Mouse (Mus musculus): Measurements from ENCODE around the gene Dnmt1. TPM values are rescaled to one million over a fixed set of nuclear protein-coding genes. Genes with fewer than 3 reads are reported as not detected.

The Dnmt1 gene
- total and polyA plus RNA-seq, 3 experiments, result 9.1 to 11.6 (median 11.1) TPM

- intact Hi-C loops (cut with DNase I), result no loop called here
- no peak for DNase-seq
- no peaks in the 10 kb centered on the region for H3K27me3 ChIP-seq (ENCODE audit: control insufficient read depth, insufficient read depth, low read length)
- TF ChIP-seq EP300 (IDR thresholded peaks at IDR 0.05; ENCODE audit: insufficient read depth, low read depth, low read length) (no peak), CTCF (IDR thresholded peaks at IDR 0.05) (no peak), POLR2A (IDR thresholded peaks at IDR 0.05; ENCODE audit: insufficient read depth, low read depth, low read length) (no peak)
- no peak overlapping the region for H3K27ac ChIP-seq
- no peaks in the 10 kb centered on the region for H3K79me2 ChIP-seq (replicated peaks; ENCODE audit: control insufficient read depth, insufficient read depth, low read length)
- H3K4me3 ChIP-seq, result no peak overlapping the region
- no peak overlapping the region for H3K9ac ChIP-seq (ENCODE audit: low read depth, low read length)
- peaks cover 5% of the 10 kb centered on the region for H3K4me1 ChIP-seq (ENCODE audit: control insufficient read depth, insufficient read depth, low read length)
- no peaks in the 10 kb centered on the region for H3K36me3 ChIP-seq (ENCODE audit: control insufficient read depth, insufficient read depth, low read length)
- 88% methylated on average over 7 of the region's 7 CpGs for WGBS
Measured at GRCm38 (mm10) chr9:20979769-20980168, 20.1 kb upstream of the Dnmt1 start.

DNA sequence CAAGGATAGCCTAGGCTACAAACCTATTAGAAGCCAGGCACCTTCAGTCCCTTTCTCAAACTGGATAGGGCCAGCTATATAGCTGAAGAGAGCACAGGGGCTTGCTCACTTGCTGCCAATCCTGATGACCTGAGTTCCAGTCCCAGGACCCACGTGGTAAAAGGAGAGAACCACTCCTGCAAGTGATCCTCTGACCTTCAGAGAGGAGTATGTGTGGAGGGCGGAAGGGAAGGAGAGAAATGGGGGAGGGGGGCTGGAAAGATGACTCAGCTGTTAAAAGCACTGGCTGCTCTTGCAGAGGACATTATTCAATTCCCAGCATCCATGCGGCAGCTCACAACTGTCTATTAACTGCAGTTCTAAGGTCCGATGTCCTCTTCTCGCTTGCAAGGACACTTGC is 19.5 kb upstream of the Dnmt1 start:
- H3K79me2 ChIP-seq (replicated peaks; ENCODE audit: control insufficient read depth, insufficient read depth, low read length), result no peaks in the 10 kb centered on the region
- TF ChIP-seq EP300 (IDR thresholded peaks at IDR 0.05; ENCODE audit: insufficient read depth, low read depth, low read length) (no peak), CTCF (IDR thresholded peaks at IDR 0.05) (no peak), POLR2A (IDR thresholded peaks at IDR 0.05; ENCODE audit: insufficient read depth, low read depth, low read length) (no peak)
- DNase-seq, result no peak
- 59% methylated on average over 5 of the region's 5 CpGs for WGBS
- H3K4me3 ChIP-seq, result no peak overlapping the region
- no peaks in the 10 kb centered on the region for H3K36me3 ChIP-seq (ENCODE audit: control insufficient read depth, insufficient read depth, low read length)
- H3K27ac ChIP-seq, result peak overlapping the region; percentile 27
- H3K4me1 ChIP-seq (ENCODE audit: control insufficient read depth, insufficient read depth, low read length), result peaks cover 5% of the 10 kb centered on the region
- no peaks in the 10 kb centered on the region for H3K27me3 ChIP-seq (ENCODE audit: control insufficient read depth, insufficient read depth, low read length)
- intact Hi-C loops (cut with DNase I), result no loop called here
- no peak overlapping the region for H3K9ac ChIP-seq (ENCODE audit: low read depth, low read length)

DNA sequence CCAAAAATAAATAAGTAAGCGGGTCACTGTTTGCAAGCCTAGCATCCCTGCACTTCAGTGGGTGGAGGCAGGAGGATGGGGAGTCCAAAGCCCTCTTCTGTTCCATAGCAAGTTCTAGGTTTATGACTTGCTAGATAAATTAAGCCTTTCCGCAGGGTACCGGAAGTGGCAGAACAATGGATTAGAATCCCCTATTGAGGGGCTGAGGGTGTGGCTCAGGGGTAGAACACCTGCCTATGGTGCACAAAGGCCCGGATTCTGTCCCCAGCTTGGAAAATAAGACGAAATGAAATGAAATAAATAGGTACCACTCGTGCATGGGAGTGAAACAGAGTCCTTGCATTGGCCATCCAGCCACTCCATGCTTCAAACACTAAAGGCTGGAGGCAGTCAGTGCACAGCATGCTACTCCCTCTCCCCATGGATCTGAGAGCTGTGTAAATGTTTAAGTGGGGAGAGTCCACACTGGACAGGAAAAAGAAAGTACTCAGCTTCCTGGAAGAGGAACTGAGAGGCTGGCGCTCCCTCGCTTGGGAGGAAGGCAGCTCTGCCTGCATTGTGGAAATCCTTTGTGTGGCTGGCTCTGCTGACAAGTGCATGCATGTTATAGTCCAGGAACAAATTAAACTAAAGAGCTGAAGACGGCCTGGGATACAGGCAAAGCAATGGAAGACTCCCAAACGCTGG is 18.9 kb upstream of the Dnmt1 start:
- DNase-seq, result no peak
- peaks cover 6% of the 10 kb centered on the region for H3K4me1 ChIP-seq (ENCODE audit: control insufficient read depth, insufficient read depth, low read length)
- intact Hi-C loops (cut with DNase I), result no loop called here
- TF ChIP-seq POLR2A (IDR thresholded peaks at IDR 0.05; ENCODE audit: insufficient read depth, low read depth, low read length), result no peak
- TF ChIP-seq CTCF (IDR thresholded peaks at IDR 0.05), result no peak
- TF ChIP-seq EP300 (IDR thresholded peaks at IDR 0.05; ENCODE audit: insufficient read depth, low read depth, low read length), result no peak
- 48% methylated on average over 10 of the region's 10 CpGs for WGBS
- H3K27me3 ChIP-seq (ENCODE audit: control insufficient read depth, insufficient read depth, low read length), result no peaks in the 10 kb centered on the region
- H3K27ac ChIP-seq, result peak overlapping the region; percentile 38
- no peaks in the 10 kb centered on the region for H3K36me3 ChIP-seq (ENCODE audit: control insufficient read depth, insufficient read depth, low read length)
- no peak overlapping the region for H3K4me3 ChIP-seq
- H3K79me2 ChIP-seq (replicated peaks; ENCODE audit: control insufficient read depth, insufficient read depth, low read length), result no peaks in the 10 kb centered on the region
- no peak overlapping the region for H3K9ac ChIP-seq (ENCODE audit: low read depth, low read length)

DNA sequence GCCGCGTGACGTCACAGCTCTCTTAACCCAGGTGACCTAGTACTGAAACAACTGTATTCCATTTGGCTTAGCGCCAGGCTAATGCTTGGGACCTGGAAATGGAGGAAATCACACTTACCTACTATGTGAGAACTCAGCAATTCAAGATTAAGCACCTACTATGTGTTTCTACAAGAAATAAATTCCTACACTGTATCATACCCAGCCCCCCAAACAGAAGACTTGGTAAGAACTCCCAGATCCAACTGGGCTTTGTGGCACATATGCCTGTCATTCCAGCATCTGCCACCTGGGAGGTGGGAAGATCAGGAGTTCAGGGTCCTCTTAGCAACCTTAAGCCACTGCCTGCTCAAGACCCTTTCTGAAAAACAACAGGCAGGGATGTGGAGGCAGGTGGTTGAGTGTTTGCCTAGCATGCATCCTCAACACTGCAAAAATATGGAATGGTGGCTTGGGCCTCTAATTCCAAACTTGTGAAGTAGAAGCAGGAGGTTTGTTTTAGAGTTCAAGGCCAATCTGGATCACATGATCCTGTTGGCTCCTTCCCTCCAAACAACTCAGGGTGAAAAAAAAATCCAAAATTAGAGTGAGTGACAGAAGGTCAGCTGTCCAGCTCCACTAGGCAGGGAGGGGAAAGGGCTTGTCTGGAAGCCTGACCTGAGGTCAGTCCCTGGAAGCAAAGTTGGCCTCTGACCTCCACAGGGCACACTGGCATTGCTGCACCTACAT is 17.4 kb upstream of the Dnmt1 start:
- Histone ChIP-seq H3K79me2 (replicated peaks; ENCODE audit: control insufficient read depth, insufficient read depth, low read length) (no peaks in the 10 kb centered on the region; the same call in 1 of the 2 replicates), H3K4me3 (peak overlapping the region; percentile 82), H3K4me1 (ENCODE audit: control insufficient read depth, insufficient read depth, low read length) (peaks cover 9% of the 10 kb centered on the region), H3K9ac (ENCODE audit: low read depth, low read length) (0 out of 2 replicates have a peak overlapping the region, but pooled peaks have one; percentile 31), H3K36me3 (ENCODE audit: control insufficient read depth, insufficient read depth, low read length) (no peaks in the 10 kb centered on the region), H3K27me3 (ENCODE audit: control insufficient read depth, insufficient read depth, low read length) (no peaks in the 10 kb centered on the region), H3K27ac (peak overlapping the region; percentile 88)
- intact Hi-C loops (cut with DNase I), result loop anchor here (1.0 to 2.0 kb wide), 2 partner anchors 24 to 78 kb away; partner anchors contain the start of gene Eif3g
- WGBS, result 1% methylated on average over 4 of the region's 4 CpGs
- no peak for DNase-seq
- TF ChIP-seq CTCF (IDR thresholded peaks at IDR 0.05), result peak; percentile 22; the same call in 1 of the 2 replicates
- no peak for TF ChIP-seq EP300 (IDR thresholded peaks at IDR 0.05; ENCODE audit: insufficient read depth, low read depth, low read length)
- TF ChIP-seq POLR2A (IDR thresholded peaks at IDR 0.05; ENCODE audit: insufficient read depth, low read depth, low read length), result no peak

DNA sequence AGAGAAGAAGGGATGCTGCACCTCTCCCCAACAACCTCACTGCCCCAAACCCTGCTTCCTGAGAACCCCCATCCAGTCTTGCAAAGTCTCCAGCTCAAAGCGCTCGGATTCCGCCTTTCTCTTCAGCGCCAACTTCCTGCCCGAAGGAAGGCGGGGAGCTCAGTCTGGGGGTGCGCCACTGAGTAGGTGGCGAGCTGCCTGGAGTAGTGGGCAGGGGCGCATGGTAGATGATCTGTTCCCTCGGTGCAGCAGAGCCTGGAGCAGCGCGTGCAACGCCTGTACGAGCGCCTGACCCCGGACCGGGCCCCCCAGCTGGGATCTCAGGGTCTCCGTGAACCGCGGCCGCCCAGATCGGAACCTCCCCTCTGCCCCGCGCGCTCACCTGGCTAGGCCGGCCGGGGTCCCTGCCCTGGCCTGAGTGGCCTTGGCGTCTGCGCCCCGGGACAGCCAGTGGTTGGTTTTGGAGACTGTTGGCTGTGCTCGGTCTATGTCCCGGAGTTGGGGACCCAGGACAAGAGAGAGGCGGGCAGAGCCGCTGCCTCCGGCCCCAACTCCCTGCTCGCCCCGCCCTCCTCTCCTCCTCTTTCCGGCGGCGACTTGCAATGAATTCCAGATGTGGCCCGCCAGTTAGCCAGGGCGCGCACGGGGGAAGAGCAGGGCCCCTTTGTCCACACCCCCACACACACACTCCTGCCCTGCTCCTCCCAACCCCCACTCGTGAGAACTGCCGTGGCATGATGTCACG is 16.7 kb upstream of the Dnmt1 start, which contains the start of gene S1pr2:
TSS of gene S1pr2 (minus strand) at position 566 of the 745 bp plus-strand sequence.
- Histone ChIP-seq H3K4me3 (peak within 1 kb of the TSS; percentile 82), H3K4me1 (ENCODE audit: control insufficient read depth, insufficient read depth, low read length) (peaks cover 9% of the 10 kb centered on the region)

More for the DNA sequence above, 16.7 kb upstream of the Dnmt1 start, which contains the start of gene S1pr2:
- H3K27ac ChIP-seq, result peak within 1 kb of the TSS; percentile 88
- no peaks in the 10 kb centered on the region for H3K36me3 ChIP-seq (ENCODE audit: control insufficient read depth, insufficient read depth, low read length)
- under 1% methylated on average over 44 of the region's 47 CpGs for WGBS
- peak within 1 kb of the TSS; percentile 82 for H3K9ac ChIP-seq (ENCODE audit: low read depth, low read length)
- intact Hi-C loops (cut with DNase I), result loop anchor here (1.0 to 2.0 kb wide), 2 partner anchors 23 to 78 kb away; partner anchors contain the start of gene Eif3g
- no peaks in the 10 kb centered on the region for H3K27me3 ChIP-seq (ENCODE audit: control insufficient read depth, insufficient read depth, low read length)
- DNase-seq, result peak; percentile 90 to 91
- TF ChIP-seq CTCF (IDR thresholded peaks at IDR 0.05) (no peak), EP300 (IDR thresholded peaks at IDR 0.05; ENCODE audit: insufficient read depth, low read depth, low read length) (peak; percentile 44; the same call in 1 of the 2 replicates), POLR2A (IDR thresholded peaks at IDR 0.05; ENCODE audit: insufficient read depth, low read depth, low read length) (peak; percentile 76)
- H3K79me2 ChIP-seq (replicated peaks; ENCODE audit: control insufficient read depth, insufficient read depth, low read length), result no peaks in the 10 kb centered on the region; the same call in 1 of the 2 replicates

All from heart, adult 2 months (tissue).